Mouse (Mus musculus) ES-Bruce4 (cell line): Measurements from ENCODE around the gene Bpifb1.

Source experiments
- CTCF ChIP-seq: IDR thresholded peaks from one replicate; pipeline ENCODE4 v1.8.1; 2011; ENCODE audit warnings: low read depth, low read length
- POLR2A ChIP-seq: IDR thresholded peaks from one replicate; pipeline ENCODE4 v1.8.1; 2011; ENCODE audit warnings: low read length; ENCODE audit not compliant: insufficient read depth

- no peak for TF ChIP-seq CTCF
- no peak for TF ChIP-seq POLR2A
These were observed 43.1 kb upstream of the Bpifb1 start for GRCm38 (mm10) chr2:154147496-154147895.
